ENCODE assay signal across 7 mouse cellular contexts in genomic region chr17:86300774-86301595, GRCm38 (mm10).
DNase-seq lines count a peak whose midpoint lies in the region; ATAC-seq and TF ChIP-seq lines count a peak whose summit lies in the region.

No protein-coding gene starts in this region.

- no peak overlapping the region for H3K4me3 ChIP-seq in heart, embryonic 11.5 days (ENCODE audit: low read depth, low read length)
- peak overlapping the region; percentile 38 for H3K4me3 ChIP-seq in liver, postnatal 0 days (ENCODE audit: low read depth, low read length)

- H3K27me3 ChIP-seq in heart, embryonic 11.5 days (ENCODE audit: control insufficient read depth, insufficient read depth, low read length), result no peaks in the 10 kb centered on the region
- H3K27me3 ChIP-seq in liver, postnatal 0 days (ENCODE audit: insufficient read depth, low read length), result no peaks in the 10 kb centered on the region

- no peak; the same call in 1 of the 2 replicates for TF ChIP-seq CTCF in liver, postnatal 0 days (IDR thresholded peaks at IDR 0.05; ENCODE audit: low read depth)

- no peaks in the 10 kb centered on the region for H3K9me3 ChIP-seq in heart, embryonic 11.5 days (replicated peaks; ENCODE audit: control insufficient read depth, low read length)
- no peaks in the 10 kb centered on the region for H3K9me3 ChIP-seq in liver, postnatal 0 days (ENCODE audit: low read length)

- peak; percentile 89 for ATAC-seq in CD4-positive, CD25-positive, alpha-beta regulatory T cell, adult 4 months
- peak; percentile 89 for ATAC-seq in activated CD4-positive, CD25-positive, alpha-beta regulatory T cell, adult 4 months
- peak; percentile 56 for ATAC-seq in heart, embryonic 11.5 days (replicated peaks; ENCODE audit: insufficient number of reproducible peaks, low FRiP score, low TSS enrichment)
- ATAC-seq in liver, postnatal 0 days, result peak; percentile 86

- WGBS in heart, embryonic 11.5 days (ENCODE audit: insufficient replicate concordance), result 35% methylated on average over 22 of the region's 22 CpGs
- 21% methylated on average over 22 of the region's 22 CpGs for WGBS in liver, postnatal 0 days (ENCODE audit: insufficient replicate concordance)

- H3K27ac ChIP-seq in heart, embryonic 11.5 days (ENCODE audit: low read depth, low read length), result peak overlapping the region; percentile 89
- peak overlapping the region; percentile 91 for H3K27ac ChIP-seq in liver, postnatal 0 days (ENCODE audit: low read depth)

- peak overlapping the region; percentile 47 for H3K4me2 ChIP-seq in heart, embryonic 11.5 days
- peak overlapping the region; percentile 77 for H3K4me2 ChIP-seq in liver, postnatal 0 days (ENCODE audit: low read depth, low read length)

- no peaks in the 10 kb centered on the region for H3K36me3 ChIP-seq in heart, embryonic 11.5 days (ENCODE audit: control insufficient read depth, insufficient read depth, low read length)
- H3K36me3 ChIP-seq in liver, postnatal 0 days (replicated peaks; ENCODE audit: insufficient read depth, low read length), result no peaks in the 10 kb centered on the region

- H3K4me1 ChIP-seq in heart, embryonic 11.5 days (ENCODE audit: control insufficient read depth, insufficient read depth, low read length), result peaks cover 48% of the 10 kb centered on the region
- peaks cover 18% of the 10 kb centered on the region; the same call in 1 of the 2 replicates for H3K4me1 ChIP-seq in liver, postnatal 0 days (ENCODE audit: insufficient read depth)

- DNase-seq in kidney, postnatal 14 days, result peak; percentile 48
- peak; percentile 73 for DNase-seq in liver, postnatal 0 days
- DNase-seq in right cerebral cortex, postnatal 25 days, result peak; percentile 80
- no peak for DNase-seq in cerebellum, adult 8-10 months

- peak overlapping the region; percentile 52 for H3K9ac ChIP-seq in heart, embryonic 11.5 days (ENCODE audit: low read depth, low read length)
- peak overlapping the region; percentile 54 for H3K9ac ChIP-seq in liver, postnatal 0 days (replicated peaks)

- TF ChIP-seq EP300 in liver, postnatal 0 days (IDR thresholded peaks at IDR 0.05; ENCODE audit: low read depth), result peak; percentile 91
